In genomic region chr5:124193286-124194112, GRCm38 (mm10) we compare ENCODE assay signal across 11 mouse cellular contexts. TPM values are rescaled to one million over a fixed set of nuclear protein-coding genes. Genes with fewer than 3 reads are reported as not detected.
DNase-seq lines count a peak whose midpoint lies in the region; ATAC-seq and TF ChIP-seq lines count a peak whose summit lies in the region.
"Had no signal": no experiment of that assay in that cellular context is flagged by ENCODE, and none has a peak within 500 bp of the region (broad histone marks: within the 10 kb centered on the region; RNA-seq: fewer than 3 reads in every experiment).

No protein-coding gene starts in this region.

- no peaks in the 10 kb centered on the region for H3K9me3 ChIP-seq in hindbrain, embryonic 10.5 days
- no peaks in the 10 kb centered on the region for H3K9me3 ChIP-seq in hindbrain, embryonic 11.5 days (ENCODE audit: control insufficient read depth, low read length)
- no peaks in the 10 kb centered on the region for H3K9me3 ChIP-seq in forebrain, embryonic 11.5 days (ENCODE audit: control insufficient read depth, low read length)
- H3K9me3 ChIP-seq in hindbrain, postnatal 0 days (ENCODE audit: low read length), result no peaks in the 10 kb centered on the region
- H3K9me3 ChIP-seq: liver, embryonic 12.5 days; stomach, embryonic 15.5 days had no signal

- TF ChIP-seq CTCF in hindbrain, postnatal 0 days (IDR thresholded peaks at IDR 0.05; ENCODE audit: low read depth), result no peak
- no peak for TF ChIP-seq CTCF in thymus, adult 2 months (IDR thresholded peaks at IDR 0.05; ENCODE audit: borderline replicate concordance, control insufficient read depth, extremely low read depth, insufficient read depth, low read length, poor library complexity)

- no peaks in the 10 kb centered on the region for H3K36me3 ChIP-seq in hindbrain, embryonic 10.5 days
- H3K36me3 ChIP-seq in hindbrain, embryonic 11.5 days (ENCODE audit: control insufficient read depth, insufficient read depth, low read length), result no peaks in the 10 kb centered on the region
- H3K36me3 ChIP-seq in forebrain, embryonic 11.5 days (ENCODE audit: control insufficient read depth, insufficient read depth, low read length), result no peaks in the 10 kb centered on the region
- no peaks in the 10 kb centered on the region for H3K36me3 ChIP-seq in hindbrain, postnatal 0 days (ENCODE audit: insufficient read depth, low read length)
- no peaks in the 10 kb centered on the region for H3K36me3 ChIP-seq in thymus, adult 2 months (ENCODE audit: control insufficient read depth, insufficient read depth, low read length)
- H3K36me3 ChIP-seq: liver, embryonic 12.5 days; stomach, embryonic 15.5 days had no signal

- H3K4me2 ChIP-seq in hindbrain, embryonic 11.5 days (replicated peaks; ENCODE audit: low read depth, low read length), result no peak overlapping the region
- H3K4me2 ChIP-seq in forebrain, embryonic 11.5 days (ENCODE audit: low read depth, low read length, severe bottlenecking), result no peak overlapping the region
- 0 out of 2 replicates have a peak overlapping the region, but pooled peaks have one; percentile 16 for H3K4me2 ChIP-seq in hindbrain, postnatal 0 days (ENCODE audit: low read depth, low read length)
- H3K4me2 ChIP-seq: liver, embryonic 12.5 days; stomach, embryonic 15.5 days had no signal

- peaks cover 54% of the 10 kb centered on the region for H3K4me1 ChIP-seq in hindbrain, embryonic 10.5 days (replicated peaks)
- H3K4me1 ChIP-seq in hindbrain, embryonic 11.5 days (replicated peaks; ENCODE audit: control insufficient read depth, insufficient read depth, low read length), result peaks cover 4% of the 10 kb centered on the region; the same call in 1 of the 2 replicates
- peaks cover 8% of the 10 kb centered on the region; the same call in 1 of the 2 replicates for H3K4me1 ChIP-seq in forebrain, embryonic 11.5 days (replicated peaks; ENCODE audit: control insufficient read depth, insufficient read depth, low read length)
- H3K4me1 ChIP-seq in hindbrain, postnatal 0 days (ENCODE audit: insufficient read depth, low read length), result peaks cover 21% of the 10 kb centered on the region
- peaks cover 70% of the 10 kb centered on the region for H3K4me1 ChIP-seq in thymus, adult 2 months (replicated peaks; ENCODE audit: control insufficient read depth, insufficient read depth, low read length)

- H3K4me3 ChIP-seq in hindbrain, embryonic 10.5 days, result no peak overlapping the region
- no peak overlapping the region for H3K4me3 ChIP-seq in hindbrain, embryonic 11.5 days (ENCODE audit: low read depth, low read length)
- no peak overlapping the region for H3K4me3 ChIP-seq in forebrain, embryonic 11.5 days (ENCODE audit: low read depth, low read length)
- no peak overlapping the region for H3K4me3 ChIP-seq in hindbrain, postnatal 0 days (ENCODE audit: low read length)
- no peak overlapping the region for H3K4me3 ChIP-seq in thymus, adult 2 months (ENCODE audit: control insufficient read depth, insufficient read depth, low read length)
- H3K4me3 ChIP-seq: liver, embryonic 12.5 days; stomach, embryonic 15.5 days had no signal

- peak overlapping the region; percentile 59 for H3K27ac ChIP-seq in hindbrain, embryonic 10.5 days
- no peak overlapping the region for H3K27ac ChIP-seq in hindbrain, embryonic 11.5 days (ENCODE audit: low read depth, low read length)
- H3K27ac ChIP-seq in forebrain, embryonic 11.5 days (ENCODE audit: low read depth, low read length), result no peak overlapping the region
- H3K27ac ChIP-seq in hindbrain, postnatal 0 days, result peak overlapping the region; percentile 32; the same call in 1 of the 2 replicates
- H3K27ac ChIP-seq in thymus, adult 2 months (ENCODE audit: control insufficient read depth, insufficient read depth, low read length), result peak overlapping the region; percentile 78
- H3K27ac ChIP-seq: liver, embryonic 12.5 days; stomach, embryonic 15.5 days had no signal

- WGBS in hindbrain, embryonic 10.5 days, result 84% methylated on average over 24 of the region's 24 CpGs
- WGBS in hindbrain, embryonic 11.5 days, result 81% methylated on average over 24 of the region's 24 CpGs
- WGBS in forebrain, embryonic 11.5 days, result 66% methylated on average over 24 of the region's 24 CpGs
- 62% methylated on average over 24 of the region's 24 CpGs for WGBS in hindbrain, postnatal 0 days
- WGBS in thymus, adult 2 months, result 54% methylated on average over 24 of the region's 24 CpGs

- H3K9ac ChIP-seq in hindbrain, embryonic 11.5 days (ENCODE audit: low read depth, low read length), result no peak overlapping the region; the same call in 1 of the 2 replicates
- H3K9ac ChIP-seq in forebrain, embryonic 11.5 days (ENCODE audit: low read length), result no peak overlapping the region
- peak overlapping the region; percentile 37 for H3K9ac ChIP-seq in hindbrain, postnatal 0 days (replicated peaks; ENCODE audit: low read length)
- H3K9ac ChIP-seq: liver, embryonic 12.5 days; stomach, embryonic 15.5 days had no signal

- H3K27me3 ChIP-seq in hindbrain, embryonic 10.5 days (ENCODE audit: insufficient read depth, poor library complexity, severe bottlenecking), result no peaks in the 10 kb centered on the region
- H3K27me3 ChIP-seq in hindbrain, embryonic 11.5 days (ENCODE audit: control insufficient read depth, insufficient read depth, low read length), result no peaks in the 10 kb centered on the region
- H3K27me3 ChIP-seq in forebrain, embryonic 11.5 days (ENCODE audit: control insufficient read depth, insufficient read depth, low read length), result no peaks in the 10 kb centered on the region
- H3K27me3 ChIP-seq in hindbrain, postnatal 0 days (ENCODE audit: insufficient read depth, low read length), result no peaks in the 10 kb centered on the region
- no peaks in the 10 kb centered on the region for H3K27me3 ChIP-seq in thymus, adult 2 months (ENCODE audit: control insufficient read depth, insufficient read depth, low read length)
- H3K27me3 ChIP-seq: CH12.LX; liver, embryonic 12.5 days; stomach, embryonic 15.5 days had no signal

- no peak for TF ChIP-seq POLR2A in thymus, adult 2 months (IDR thresholded peaks at IDR 0.05; ENCODE audit: control insufficient read depth, extremely low read depth, insufficient read depth, low read length, poor library complexity)

- no peak for DNase-seq in hindbrain, embryonic 10.5 days (ENCODE audit: low spot score)
- DNase-seq in hindbrain, embryonic 11.5 days (ENCODE audit: low spot score), result no peak
- DNase-seq in forebrain, embryonic 11.5 days (ENCODE audit: low spot score), result no peak
- no peak for DNase-seq in hindbrain, postnatal 0 days (ENCODE audit: low spot score)
- DNase-seq in thymus, adult 2 months, result no peak
- no peak for DNase-seq in adrenal gland, adult 8-10 months
- DNase-seq in spleen, postnatal 10 days (ENCODE audit: low spot score in 2 of 2), result no peak
- no peak for DNase-seq in urinary bladder, postnatal 10 days (ENCODE audit: low spot score)

- ATAC-seq in hindbrain, embryonic 11.5 days (ENCODE audit: low FRiP score), result no peak
- peak; percentile 71 for ATAC-seq in forebrain, embryonic 11.5 days (replicated peaks; ENCODE audit: low FRiP score)
- peak; percentile 64 for ATAC-seq in hindbrain, postnatal 0 days
- ATAC-seq: liver, embryonic 12.5 days had no signal

RNA-seq across cellular contexts. Expression of gene Pitpnm2, which starts 56.1 kb away (rescaled TPM):
- polyA plus RNA-seq in hindbrain, embryonic 10.5 days (2016; fragmentation: Nextera tagmentation; extraction: Ambion mirVana), result 3.2 and 3.6 TPM in 2 replicates
- 5.1 and 6.0 TPM in 2 replicates for polyA plus RNA-seq in hindbrain, embryonic 11.5 days (2014; fragmentation: Nextera tagmentation; extraction: Ambion mirVana)
- polyA plus RNA-seq in forebrain, embryonic 11.5 days (2014; fragmentation: Nextera tagmentation; extraction: Ambion mirVana), result 6.8 and 7.1 TPM in 2 replicates
- 43.9 and 44.1 TPM in 2 replicates for total RNA-seq in hindbrain, postnatal 0 days (2014; rRNA removed)
- polyA plus RNA-seq in hindbrain, postnatal 0 days (2015; fragmentation: Nextera tagmentation; extraction: Ambion mirVana), result 7.6 TPM in 2 replicates
- 279 and 356 TPM in 2 replicates for polyA plus RNA-seq in thymus, adult 2 months (2012; rRNA removed)
- 10 to 100 TPM; 52.7 to 67.0 (median 62.5) TPM for total RNA-seq in adrenal gland, adult 8-10 months (2022)

Comparison
In these comparisons a context has a peak if more than half of its experiments do, and no peak if none do; other contexts are left out.
1. H3K27ac ChIP-seq: peak in hindbrain, embryonic 10.5 days (single experiment), hindbrain, postnatal 0 days (single experiment) and thymus, adult 2 months (single experiment); none in hindbrain, embryonic 11.5 days (single experiment) and forebrain, embryonic 11.5 days (single experiment).
2. RNA of gene Pitpnm2, which starts 56.1 kb away (polyA plus RNA-seq): 279 to 356 TPM in thymus, adult 2 months; 7.6 TPM in hindbrain, postnatal 0 days, 6.8 to 7.1 TPM in forebrain, embryonic 11.5 days, 5.1 to 6.0 TPM in hindbrain, embryonic 11.5 days and 3.2 to 3.6 TPM in hindbrain, embryonic 10.5 days; every median in the first group is over 10 times any median in the second.